In genomic region chr3:52904028-52904427, GRCm38 (mm10) we compare ENCODE assay signal across 21 mouse cellular contexts.
A peak's percentile ranks its signal among the peaks of the same experiment; 100 is the strongest.
DNase-seq lines count a peak whose midpoint lies in the region; ATAC-seq and TF ChIP-seq lines count a peak whose summit lies in the region.
"Had no signal": no experiment of that assay in that cellular context is flagged by ENCODE, and none has a peak within 500 bp of the region (broad histone marks: within the 10 kb centered on the region; RNA-seq: fewer than 3 reads in every experiment).

No protein-coding gene starts in this region.

- ATAC-seq in cerebellum, adult (ENCODE audit: insufficient number of reproducible peaks, low FRiP score, low TSS enrichment), result no peak
- ATAC-seq: activated CD4-positive, CD25-positive, alpha-beta regulatory T cell, adult 4 months; CD4-positive, CD25-positive, alpha-beta regulatory T cell, adult 4 months; forebrain, embryonic 13.5 days; Patski had no signal

- no peaks in the 10 kb centered on the region for H3K79me2 ChIP-seq in myocyte (ENCODE audit: control insufficient read depth, insufficient read depth)

- no peak overlapping the region for H3K4me3 ChIP-seq in kidney, adult 2 months (ENCODE audit: insufficient read depth, low read depth, low read length)
- H3K4me3 ChIP-seq in myocyte, result no peak overlapping the region
- H3K4me3 ChIP-seq in cerebellum, adult 2 months (replicated peaks; ENCODE audit: insufficient read depth, low read depth, low read length), result no peak overlapping the region
- H3K4me3 ChIP-seq: embryonic facial prominence, embryonic 10.5 days; forebrain, embryonic 13.5 days; gastrocnemius, adult 2 months; heart, embryonic 12.5 days; hindbrain, embryonic 10.5 days had no signal

- peak; percentile 21 for DNase-seq in kidney, adult 2 months
- no peak for DNase-seq in kidney, postnatal 25 days
- DNase-seq in urinary bladder, postnatal 14 days (ENCODE audit: low spot score), result peak; percentile 39
- DNase-seq in urinary bladder, postnatal 25 days (ENCODE audit: low spot score), result no peak
- peak; percentile 65 to 67 for DNase-seq in adrenal gland, postnatal 36 days
- DNase-seq in cerebellum, adult 2 months, result no peak
- DNase-seq: cerebellum, adult 18-20 months; cerebellum, postnatal 10 days; gastrocnemius, adult 2 months; gastrocnemius, postnatal 25 days had no signal

- H3K36me3 ChIP-seq in kidney, adult 2 months (ENCODE audit: control insufficient read depth, insufficient read depth, low read length), result no peaks in the 10 kb centered on the region
- H3K36me3 ChIP-seq in myocyte (ENCODE audit: control insufficient read depth, insufficient read depth), result no peaks in the 10 kb centered on the region
- H3K36me3 ChIP-seq: embryonic facial prominence, embryonic 10.5 days; G1E; heart, embryonic 12.5 days; hindbrain, embryonic 10.5 days had no signal

- H3K27me3 ChIP-seq in kidney, adult 2 months (replicated peaks; ENCODE audit: control insufficient read depth, insufficient read depth, low read length), result no peaks in the 10 kb centered on the region
- no peaks in the 10 kb centered on the region for H3K27me3 ChIP-seq in myocyte (ENCODE audit: control insufficient read depth, insufficient read depth, insufficient read length)
- H3K27me3 ChIP-seq in cerebellum, adult 2 months (ENCODE audit: control insufficient read depth, insufficient read depth, low read length), result no peaks in the 10 kb centered on the region
- H3K27me3 ChIP-seq: forebrain, embryonic 13.5 days; heart, embryonic 12.5 days; Patski had no signal

- WGBS in kidney, adult 2 months, result 80% methylated on average over 3 of the region's 3 CpGs
- 83% methylated on average over 3 of the region's 3 CpGs for WGBS in cerebellum, adult 2 months

- H3K27ac ChIP-seq in kidney, adult 2 months (ENCODE audit: insufficient read depth, low read depth, low read length), result no peak overlapping the region; the same call in 1 of the 2 replicates
- H3K27ac ChIP-seq in cerebellum, adult 2 months (ENCODE audit: insufficient read depth, low read length), result no peak overlapping the region
- H3K27ac ChIP-seq: embryonic facial prominence, embryonic 10.5 days; forebrain, embryonic 13.5 days; gastrocnemius, adult 2 months; hindbrain, embryonic 10.5 days; hindbrain, embryonic 14.5 days had no signal

- TF ChIP-seq CTCF in kidney, adult 2 months (conservative IDR thresholded peaks at IDR 0.05; ENCODE audit: insufficient read depth, insufficient read length, low read depth, low read length), result no peak
- TF ChIP-seq CTCF in cerebellum, adult 2 months (IDR thresholded peaks at IDR 0.05; ENCODE audit: borderline replicate concordance, insufficient read depth, low read depth, low read length), result no peak

- no peak overlapping the region for H3K4me2 ChIP-seq in myocyte (ENCODE audit: low read depth)
- H3K4me2 ChIP-seq: forebrain, embryonic 13.5 days; heart, embryonic 12.5 days; hindbrain, embryonic 14.5 days had no signal

- H3K4me1 ChIP-seq in kidney, adult 2 months (ENCODE audit: control insufficient read depth, insufficient read depth, low read length), result no peaks in the 10 kb centered on the region
- no peaks in the 10 kb centered on the region for H3K4me1 ChIP-seq in cerebellum, adult 2 months (ENCODE audit: control insufficient read depth, insufficient read depth, low read length)
- H3K4me1 ChIP-seq: embryonic facial prominence, embryonic 10.5 days; forebrain, embryonic 13.5 days; hindbrain, embryonic 10.5 days had no signal

- TF ChIP-seq POLR2A in kidney, adult 2 months (IDR thresholded peaks at IDR 0.05; ENCODE audit: low read depth, low read length), result no peak
- TF ChIP-seq POLR2A in myocyte (IDR thresholded peaks at IDR 0.05; ENCODE audit: insufficient read length, low read depth), result no peak
- no peak for TF ChIP-seq POLR2A in cerebellum, adult 2 months (IDR thresholded peaks at IDR 0.05; ENCODE audit: borderline replicate concordance, insufficient read depth, low read length)

- H3ac ChIP-seq in myocyte (ENCODE audit: control insufficient read depth, insufficient read length), result no peak overlapping the region

TF ChIP-seq in myocyte, 11 proteins besides CTCF, POLR2A, EP300 and RAD21:
- TF ChIP-seq CEBPB (IDR thresholded peaks at IDR 0.05; ENCODE audit: insufficient read depth, poor library complexity, severe bottlenecking) (peak; percentile 45; the same call in 1 of the 2 replicates), TCF3 (IDR thresholded peaks at IDR 0.05; ENCODE audit: insufficient read length, low read depth) (no peak)

Comparison
In these comparisons a context has a peak if more than half of its experiments do, and no peak if none do; other contexts are left out.
1. DNase-seq: peak in kidney, adult 2 months (single experiment), urinary bladder, postnatal 14 days (single experiment) and adrenal gland, postnatal 36 days (2 of 2); none in kidney, postnatal 25 days (0 of 2), urinary bladder, postnatal 25 days (single experiment) and cerebellum, adult 2 months (0 of 2).